Mouse (Mus musculus): ENCODE measurements at regions not wholly inside any gene's neighbourhood (a gene's known extent, or its start where the extent isn't known, plus 50 kb on each side); places are given as distances from the start of the nearest gene placed in this dataset.

DNA sequence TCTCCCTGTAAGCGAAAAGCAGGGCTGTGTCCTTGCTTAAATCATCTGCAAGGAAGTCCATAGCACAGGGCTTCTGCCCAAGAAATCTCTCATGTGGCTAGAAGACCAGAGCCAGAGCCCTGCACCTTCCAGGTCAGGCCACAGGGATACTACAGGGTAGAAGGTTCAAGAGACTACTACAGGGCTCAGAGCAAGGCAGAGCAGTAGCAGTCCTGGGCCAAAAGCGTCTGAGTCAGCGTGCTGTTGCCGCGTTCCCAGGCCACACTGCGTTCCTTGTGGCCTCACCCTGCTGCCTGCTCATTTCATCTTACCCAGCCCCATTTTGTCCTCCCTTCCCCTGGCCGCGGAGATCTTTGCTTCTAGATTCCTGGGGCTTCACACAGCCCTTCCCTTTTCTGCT, 283.0 kb upstream of the Spred2 start:
- ATAC-seq (replicated peaks; ENCODE audit: poor library complexity), result no peak

DNA sequence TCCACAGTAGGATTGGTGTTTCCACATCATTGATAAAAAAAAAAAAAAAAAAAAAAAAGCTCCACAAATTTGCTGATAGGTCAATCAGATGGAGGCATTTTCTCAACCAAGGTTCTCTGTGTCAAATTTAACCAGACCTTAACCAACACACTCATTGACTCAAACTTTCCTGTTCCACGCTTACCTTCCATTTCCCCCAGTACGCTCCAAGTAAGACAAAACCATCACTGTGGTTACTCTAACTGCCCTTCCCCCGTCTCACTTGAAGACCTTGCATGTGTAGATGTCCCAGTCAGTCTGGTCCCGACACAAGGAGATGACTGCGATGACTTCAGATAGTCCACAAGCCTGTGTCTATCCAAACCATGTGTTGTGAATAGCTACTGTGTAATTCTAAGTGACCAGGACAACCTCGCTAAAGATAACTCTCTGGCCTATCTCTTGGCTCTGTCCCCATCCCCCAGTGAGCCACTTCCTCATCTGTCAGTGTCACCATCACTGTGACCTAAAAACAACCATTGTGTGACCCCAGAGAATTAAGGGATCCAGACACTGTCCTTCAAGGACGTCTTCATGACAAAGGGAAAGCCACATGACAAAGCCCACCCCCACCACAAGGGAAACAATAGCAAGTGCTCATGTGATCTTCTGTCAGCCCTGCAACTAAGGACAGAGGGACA, 279.9 kb upstream of the Spred2 start:
- ATAC-seq (replicated peaks; ENCODE audit: poor library complexity), result peak; percentile 66

DNA sequence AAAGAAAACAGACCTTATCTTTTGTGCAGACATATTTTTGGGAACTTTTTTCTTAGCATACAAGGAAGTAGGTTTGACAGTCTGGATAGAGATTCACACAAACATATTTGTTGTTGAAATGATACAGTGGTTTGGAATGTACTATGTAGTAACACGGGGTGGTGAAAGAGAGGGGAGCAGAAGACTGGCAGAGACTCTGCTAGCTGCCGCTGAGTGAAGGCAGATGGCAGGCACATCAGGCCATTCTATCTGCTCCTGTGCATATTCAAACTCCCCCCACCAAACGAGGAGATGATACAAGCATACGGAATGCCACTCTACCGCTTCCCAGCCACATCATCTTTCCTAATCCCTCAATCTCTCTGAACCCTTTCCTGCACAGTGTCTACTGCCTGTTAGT, 279.1 kb upstream of the Spred2 start:
- ATAC-seq (replicated peaks; ENCODE audit: poor library complexity), result no peak

DNA sequence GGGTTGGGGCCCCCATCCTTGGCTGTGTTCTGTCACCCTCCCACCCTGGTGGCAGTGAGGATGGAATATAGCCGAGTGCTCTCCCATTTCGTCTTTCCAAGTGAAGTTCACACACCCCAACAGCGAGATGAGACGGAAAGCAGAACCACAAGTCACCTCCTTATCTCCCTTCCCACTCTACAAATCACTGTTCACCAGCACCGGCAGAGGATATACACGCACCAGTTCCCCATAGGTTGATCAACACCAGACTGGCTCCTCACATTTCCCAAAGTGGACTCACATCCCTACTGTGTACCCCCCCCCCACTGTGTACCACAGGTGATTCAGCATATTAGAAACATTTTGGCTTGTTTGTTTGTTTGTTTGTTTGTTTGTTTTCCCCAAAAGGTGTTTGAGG, 272.7 kb upstream of the Spred2 start:
- no peak for ATAC-seq (replicated peaks; ENCODE audit: poor library complexity)

DNA sequence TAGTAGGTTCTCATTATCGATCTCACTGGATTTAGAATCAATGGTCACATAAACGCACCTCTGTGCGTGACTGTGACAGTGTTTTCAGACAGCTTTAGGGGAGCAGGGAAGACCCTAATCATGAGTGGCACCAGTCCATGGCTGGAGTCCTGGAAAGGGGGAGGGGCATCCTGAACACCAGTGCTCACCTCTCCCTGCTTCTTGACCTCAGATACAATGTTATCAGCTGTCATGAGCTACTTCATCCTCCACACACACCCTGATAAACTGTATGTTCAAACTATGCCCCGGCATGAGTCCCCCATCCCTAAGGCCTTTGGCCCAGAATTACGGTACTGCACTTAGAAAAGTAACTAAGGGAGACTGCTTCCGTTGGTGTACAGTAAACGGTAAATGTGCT, 272.2 kb upstream of the Spred2 start:
- ATAC-seq (replicated peaks; ENCODE audit: poor library complexity), result no peak

DNA sequence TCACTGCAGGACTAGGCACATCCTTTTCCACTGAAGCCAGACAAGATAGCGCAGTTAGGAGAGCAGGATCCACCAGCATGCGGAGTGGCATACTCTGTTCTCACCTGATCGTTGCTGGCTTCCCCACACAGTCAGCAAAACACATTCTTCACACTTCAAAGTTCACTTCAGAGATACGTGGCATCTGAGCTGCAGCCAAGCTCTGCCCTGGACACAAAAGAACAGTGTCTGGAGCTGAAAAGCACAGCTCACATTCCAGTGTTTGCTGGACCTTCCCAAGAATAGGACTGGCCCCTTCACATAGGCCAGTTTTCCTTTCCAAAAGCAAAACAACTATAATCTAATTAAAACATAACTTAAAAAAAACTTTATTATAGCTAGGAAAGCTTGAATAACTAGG, 264.7 kb upstream of the Spred2 start:
- ATAC-seq (replicated peaks; ENCODE audit: poor library complexity), result no peak

DNA sequence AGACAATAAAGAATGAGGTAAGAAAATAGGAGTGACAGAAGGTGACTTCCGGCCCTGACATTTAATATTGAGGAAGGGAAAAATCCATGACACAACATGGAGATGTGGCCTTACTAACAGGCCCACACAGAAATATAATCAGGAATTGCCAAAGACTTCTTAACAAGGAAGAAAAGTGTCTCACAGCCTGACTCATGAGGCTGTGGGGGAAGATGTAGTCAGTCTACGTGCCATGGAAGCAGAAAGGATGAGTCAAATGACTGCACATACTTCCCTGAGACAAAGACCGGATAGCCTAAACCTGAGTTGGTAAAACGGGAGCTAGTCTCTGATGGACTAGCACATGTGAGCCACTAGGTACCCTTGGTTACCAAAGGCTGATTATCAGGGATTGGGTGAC, 257.4 kb upstream of the Spred2 start:
- no peak for ATAC-seq (replicated peaks; ENCODE audit: poor library complexity)

DNA sequence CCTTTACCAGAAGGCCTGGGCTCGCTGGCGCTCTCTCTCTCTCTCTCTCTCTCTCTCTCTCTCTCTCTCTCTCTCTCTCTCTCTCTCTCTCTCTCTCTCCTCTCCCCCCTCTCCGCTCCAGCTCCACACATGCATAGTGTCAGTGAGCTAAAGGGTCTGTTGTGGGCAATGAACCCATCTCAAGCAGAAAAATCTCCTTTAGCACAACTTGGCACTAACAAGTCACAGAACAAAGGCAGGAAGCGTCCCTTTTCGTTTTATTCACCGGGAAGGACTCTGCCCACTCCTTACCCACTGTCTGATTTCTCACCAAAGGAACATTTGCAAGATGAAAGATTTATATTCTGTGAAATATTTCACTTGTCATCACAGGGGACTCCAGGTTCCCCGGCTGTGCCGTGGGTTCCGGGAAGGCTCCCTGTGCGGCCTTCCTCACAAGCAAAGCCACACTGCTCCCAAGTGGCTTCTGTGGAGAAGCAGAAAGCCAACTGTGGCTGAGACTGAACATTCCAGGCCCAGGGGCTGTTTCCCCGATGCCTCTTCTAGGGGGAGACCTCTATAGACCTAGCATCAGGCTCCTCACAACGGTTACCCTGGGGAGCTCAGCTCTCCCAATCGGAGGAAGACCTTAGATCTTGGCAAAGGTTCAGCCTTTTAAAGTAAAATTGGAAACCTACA, 253.2 kb upstream of the Spred2 start:
- ATAC-seq (replicated peaks; ENCODE audit: poor library complexity), result no peak

DNA sequence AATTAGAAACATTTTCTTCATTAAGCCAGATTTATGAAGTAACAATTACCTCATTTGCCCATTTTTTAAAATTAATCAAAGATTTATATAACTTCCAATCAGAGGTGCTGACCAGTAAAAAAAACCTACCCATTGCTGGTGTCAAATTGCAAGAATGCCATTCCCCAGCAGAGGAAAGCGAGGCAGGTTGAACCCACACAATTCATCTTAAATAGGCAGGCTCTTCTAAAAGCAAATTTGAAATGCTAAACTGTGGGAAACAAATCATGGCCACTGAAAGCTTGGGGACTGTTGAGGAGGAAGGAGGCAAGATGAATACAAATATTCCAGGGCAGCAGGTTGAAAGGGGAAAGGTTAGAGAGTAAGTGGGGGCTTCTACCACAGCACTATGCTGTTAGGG, 251.2 kb upstream of the Spred2 start:
- no peak for ATAC-seq (replicated peaks; ENCODE audit: poor library complexity)

DNA sequence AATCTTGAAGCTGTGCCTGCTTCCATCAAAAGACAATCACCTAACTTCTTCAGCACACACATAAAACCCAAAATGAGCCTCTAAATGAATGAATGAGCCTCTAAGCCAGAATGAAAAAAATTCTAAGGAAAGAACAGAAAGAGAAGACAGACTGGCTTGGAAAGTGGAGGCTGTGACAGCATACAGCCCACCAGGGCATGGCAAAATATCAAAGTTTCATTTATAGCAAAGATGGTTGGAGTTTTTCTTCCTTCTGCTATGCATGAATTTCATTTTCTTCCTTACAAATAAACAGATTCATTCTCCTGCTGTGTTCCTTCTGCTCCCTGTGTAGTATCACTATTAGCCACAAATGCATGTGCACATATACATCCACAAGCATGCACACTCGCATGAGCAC, 247.7 kb upstream of the Spred2 start:
- no peak for ATAC-seq (replicated peaks; ENCODE audit: poor library complexity)

DNA sequence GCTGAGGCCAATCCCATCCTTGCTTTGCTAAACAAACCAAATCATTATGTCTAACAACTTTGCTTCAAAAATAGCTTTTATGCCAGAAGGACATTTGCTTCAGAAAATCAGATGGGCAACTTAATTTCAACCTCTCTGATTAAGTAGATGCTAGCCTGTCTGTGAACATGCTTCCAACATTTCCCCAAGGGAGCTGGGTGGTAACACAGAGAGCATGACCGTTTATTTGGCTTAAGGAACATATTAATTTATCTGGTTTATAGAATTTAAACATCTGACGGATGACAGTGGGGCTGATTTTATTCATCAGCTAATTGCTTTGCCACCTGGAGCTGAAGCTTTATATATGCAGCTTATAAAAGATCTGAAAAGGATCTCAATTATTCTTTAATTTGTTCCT, 245.1 kb upstream of the Spred2 start:
- no peak for ATAC-seq (replicated peaks; ENCODE audit: poor library complexity)

DNA sequence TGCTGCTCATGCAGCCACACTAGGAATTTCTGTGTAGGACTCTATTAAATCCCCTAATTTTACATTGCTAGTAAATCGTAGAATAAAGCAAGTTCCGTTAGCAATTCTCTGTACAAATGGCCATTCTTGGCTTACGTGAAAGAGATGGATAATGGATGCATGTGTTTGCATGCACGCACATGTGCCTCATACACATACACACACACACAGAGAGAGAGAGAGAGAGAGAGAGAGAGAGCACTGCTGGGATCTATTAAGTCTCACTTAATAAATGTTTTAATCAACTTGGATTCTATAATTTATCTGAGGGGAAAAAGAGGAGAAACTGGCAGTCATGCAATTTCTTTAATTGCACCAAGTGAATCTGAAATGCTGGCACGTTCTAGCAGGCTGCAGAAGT, 244.5 kb upstream of the Spred2 start:
- ATAC-seq (replicated peaks; ENCODE audit: poor library complexity), result no peak

DNA sequence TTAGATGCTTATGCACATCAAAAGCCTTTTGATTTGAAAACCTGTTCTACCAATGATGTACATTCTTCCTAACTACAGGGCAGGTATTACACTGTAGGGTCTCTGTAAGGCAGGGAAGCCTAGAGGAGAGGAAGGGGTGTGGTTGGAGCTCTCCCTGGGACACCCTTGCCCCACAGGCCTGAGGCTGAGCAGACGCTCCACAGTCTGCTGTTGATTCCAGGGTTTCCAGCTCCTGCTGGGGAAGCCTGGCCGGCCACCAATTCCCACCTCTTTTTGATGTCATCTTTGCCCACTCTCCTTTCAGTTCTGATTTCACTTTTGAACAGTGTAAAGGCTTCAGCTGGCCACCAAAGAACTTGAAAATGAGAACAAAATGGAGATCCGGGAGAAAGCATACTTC, 223.0 kb upstream of the Spred2 start:
- ATAC-seq (replicated peaks; ENCODE audit: poor library complexity), result no peak

DNA sequence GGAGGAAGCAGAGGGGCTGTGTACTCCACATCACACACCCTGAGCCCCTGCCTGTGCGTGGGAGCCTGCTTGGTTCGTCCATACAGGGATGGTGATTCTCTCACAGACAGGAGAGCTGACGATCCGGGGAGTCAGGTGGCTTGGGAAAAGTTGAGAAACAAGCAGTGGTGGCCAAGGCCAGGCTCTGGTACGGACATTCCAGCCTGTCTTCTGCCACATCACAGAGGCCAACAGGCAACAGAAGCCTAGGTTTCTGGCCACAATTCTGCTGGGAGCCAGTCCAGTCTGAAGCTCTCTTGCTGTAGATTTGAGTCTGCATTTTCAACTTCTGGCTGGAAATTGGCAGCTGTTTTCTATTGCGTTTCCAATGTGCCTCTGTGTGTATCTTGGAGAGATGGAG, 215.4 kb upstream of the Spred2 start:
- ATAC-seq (replicated peaks; ENCODE audit: poor library complexity), result no peak

DNA sequence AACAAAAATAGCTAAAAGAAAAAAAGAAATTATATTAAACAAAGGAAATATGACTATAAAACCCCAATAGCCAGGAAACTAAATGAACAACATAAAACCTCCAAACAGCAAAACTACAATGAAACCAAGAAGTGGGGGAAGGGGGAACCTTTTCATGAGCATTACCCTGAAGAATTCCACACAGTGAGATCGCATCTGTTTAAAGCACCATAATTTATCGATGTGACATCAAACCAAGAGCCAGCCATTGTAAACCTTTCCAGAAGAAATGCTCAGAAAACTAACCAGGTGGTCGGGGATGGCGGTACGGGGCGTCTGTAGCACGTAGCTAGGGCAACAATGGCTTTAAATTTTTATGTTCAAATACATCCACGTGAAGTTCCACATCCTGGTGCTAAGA, 214.8 kb upstream of the Spred2 start:
- ATAC-seq (replicated peaks; ENCODE audit: poor library complexity), result no peak

DNA sequence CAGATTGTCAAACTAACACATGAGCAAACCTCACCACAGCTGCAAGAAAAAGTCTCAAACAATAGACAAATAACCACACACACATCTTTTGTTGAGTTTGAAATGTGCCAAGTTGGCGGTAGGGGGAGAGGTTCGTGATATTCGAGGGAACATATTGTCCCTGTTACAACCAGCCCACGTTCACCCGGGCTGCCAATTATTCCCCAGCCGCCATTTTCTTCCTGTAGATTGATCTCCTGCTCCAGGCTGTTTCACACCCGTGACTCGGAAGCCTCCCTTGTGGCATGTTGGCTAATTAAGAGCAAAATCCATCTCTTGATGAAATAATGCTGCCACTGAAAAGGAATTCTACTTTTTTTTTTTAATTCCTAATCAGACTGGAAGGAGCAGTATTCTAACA, 211.1 kb upstream of the Spred2 start:
- ATAC-seq (replicated peaks; ENCODE audit: poor library complexity), result no peak

DNA sequence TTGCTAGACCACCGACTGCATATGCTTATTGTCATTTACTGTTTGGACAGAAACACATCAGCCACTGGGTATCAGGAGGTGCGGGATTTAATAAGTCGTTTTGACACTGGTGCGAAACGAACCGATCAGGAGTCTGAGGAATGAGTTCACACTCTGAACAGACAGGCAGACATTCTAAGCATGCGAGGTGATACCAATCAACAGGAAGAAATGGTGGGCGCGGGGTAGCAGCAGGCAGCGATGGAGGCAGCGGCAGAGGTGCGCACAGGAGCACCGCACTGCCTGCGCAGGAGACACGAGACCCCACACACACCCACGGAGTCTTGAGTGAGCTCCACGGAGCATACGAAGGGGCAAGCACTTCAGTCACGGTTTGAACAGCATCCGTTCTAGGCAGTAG, 210.6 kb upstream of the Spred2 start:
- ATAC-seq (replicated peaks; ENCODE audit: poor library complexity), result no peak

DNA sequence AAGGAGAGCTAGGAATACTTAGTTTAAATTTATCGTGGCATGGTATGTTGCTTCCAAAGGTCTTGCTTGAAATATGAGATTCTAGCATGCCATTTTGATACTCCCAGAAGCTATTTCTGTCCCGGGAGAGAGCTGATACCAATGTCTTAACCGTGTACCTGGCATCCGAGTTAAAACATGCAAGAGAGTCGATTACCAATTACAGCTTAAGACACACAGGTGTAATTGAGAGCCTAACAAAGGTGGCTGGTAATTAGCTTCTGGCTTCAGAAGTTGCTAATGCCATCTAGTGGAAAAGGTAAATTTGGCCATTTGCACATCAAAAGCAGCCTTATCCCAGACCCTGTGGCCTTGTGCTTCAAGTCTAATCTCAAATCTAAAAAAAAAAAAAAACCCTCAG, 210.0 kb upstream of the Spred2 start:
- ATAC-seq (replicated peaks; ENCODE audit: poor library complexity), result no peak

DNA sequence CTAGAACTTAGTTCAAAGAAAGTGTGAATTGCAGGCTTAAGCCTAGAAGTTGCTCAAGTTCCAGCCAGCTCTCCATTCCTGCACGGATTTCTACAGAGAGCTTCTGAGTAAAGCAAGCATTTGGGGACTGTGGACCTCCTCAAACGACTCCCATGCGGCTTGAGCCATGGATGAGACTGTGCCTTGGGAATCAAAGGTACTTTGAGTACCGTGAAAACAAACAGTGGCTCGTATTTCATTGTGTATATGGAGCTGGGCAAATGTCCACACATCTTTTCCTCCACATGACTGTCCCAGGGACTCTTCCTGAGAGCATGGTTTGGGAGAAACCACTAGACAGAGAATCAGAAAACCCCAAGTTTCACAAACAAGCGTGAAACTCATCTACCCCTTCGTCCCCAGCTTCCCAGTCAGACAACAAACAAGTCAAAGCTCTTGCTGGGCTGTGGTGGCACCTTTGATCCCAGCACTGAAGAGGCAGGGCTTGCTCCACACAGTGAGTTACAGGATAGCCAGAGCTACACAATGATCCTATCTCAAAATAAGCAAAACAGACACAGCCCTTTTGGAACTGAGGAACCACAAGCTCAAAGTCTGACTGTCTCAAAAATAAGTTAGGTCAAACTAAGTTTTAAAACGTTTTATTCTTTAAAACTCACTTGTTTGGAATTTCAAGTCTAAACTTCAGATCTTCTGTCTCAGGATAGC, 209.1 kb upstream of the Spred2 start:
- ATAC-seq (replicated peaks; ENCODE audit: poor library complexity), result no peak

DNA sequence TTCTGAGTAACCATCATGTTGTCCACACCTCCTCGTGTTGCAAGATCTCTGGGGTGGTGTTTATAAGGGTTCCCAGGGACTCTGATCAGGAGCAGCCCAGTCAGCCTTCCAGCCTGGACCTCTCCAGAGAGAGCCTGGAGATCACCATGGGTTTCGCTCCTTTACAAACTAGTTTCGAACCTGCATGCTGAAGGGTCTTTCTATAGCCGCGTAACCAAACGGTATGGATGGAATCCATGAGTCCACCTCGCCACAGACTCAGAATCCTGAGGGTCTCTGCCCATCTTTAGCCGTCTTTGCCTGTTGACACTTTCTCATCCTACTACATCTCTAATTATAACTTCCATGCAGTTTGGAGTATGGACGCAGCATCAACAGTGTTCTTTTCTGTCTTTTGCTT, 206.0 kb upstream of the Spred2 start:
- ATAC-seq (replicated peaks; ENCODE audit: poor library complexity), result no peak

DNA sequence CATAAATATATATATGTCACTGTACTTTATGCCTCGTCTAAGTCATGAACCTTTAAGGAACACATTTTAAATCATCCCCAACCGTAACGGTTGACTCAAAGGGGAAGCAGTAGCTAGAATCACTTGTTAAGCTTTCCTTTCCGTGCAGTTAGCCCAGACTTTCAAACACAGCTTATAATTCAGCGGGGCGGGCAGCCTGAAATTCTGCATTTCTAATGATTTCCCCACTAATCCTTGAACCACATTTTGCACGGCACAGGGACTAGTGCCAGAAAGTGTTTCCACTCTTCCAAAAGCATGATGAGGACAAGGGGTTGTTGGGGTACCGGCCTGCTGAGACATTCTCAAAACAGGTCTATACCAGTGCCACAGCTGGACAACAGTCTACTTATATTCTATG, 195.1 kb upstream of the Spred2 start:
- ATAC-seq (replicated peaks; ENCODE audit: poor library complexity), result no peak

DNA sequence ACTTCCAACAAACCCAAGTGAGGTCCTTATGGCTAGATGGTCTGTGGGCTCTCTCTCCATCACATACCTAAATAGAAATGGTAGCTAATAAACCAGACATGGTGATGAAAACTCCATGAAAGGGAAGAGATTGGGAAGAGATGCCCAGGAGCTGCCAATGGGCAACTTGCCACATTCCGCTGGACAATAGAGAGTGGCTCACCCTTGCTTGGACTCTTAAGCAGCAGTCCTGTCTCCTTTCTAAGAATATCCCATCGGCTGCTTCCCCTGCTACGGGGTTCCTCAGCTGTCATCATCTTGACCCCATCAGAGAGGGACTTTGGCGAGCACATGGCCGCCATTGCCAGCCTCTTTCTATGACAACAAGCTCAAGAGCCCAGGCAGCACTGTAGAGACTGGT, 193.4 kb upstream of the Spred2 start:
- no peak for ATAC-seq (replicated peaks; ENCODE audit: poor library complexity)

DNA sequence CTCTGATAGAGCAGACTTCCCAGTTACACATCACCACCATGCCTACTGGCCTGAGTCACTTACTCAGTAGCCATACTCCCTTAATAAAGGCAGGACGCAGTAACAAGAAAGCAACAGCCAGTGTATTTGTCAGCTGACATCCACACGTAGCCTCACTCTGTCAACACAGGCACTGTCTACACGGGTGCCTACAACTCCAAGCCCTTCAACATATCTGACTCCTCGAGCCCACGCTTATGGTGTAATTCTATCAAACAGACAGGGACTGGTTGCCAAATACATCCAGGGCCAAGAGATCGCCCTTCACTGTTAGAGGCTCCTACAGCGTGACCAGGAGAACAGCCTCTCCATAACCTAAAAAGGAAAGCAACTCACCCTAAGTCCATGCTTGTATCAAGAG, 188.1 kb upstream of the Spred2 start:
- ATAC-seq (replicated peaks; ENCODE audit: poor library complexity), result no peak
